Mouse (Mus musculus): ENCODE measurements around the gene Gm9964.
"Not testable (repeated sequence)": the region's sequence is repeated elsewhere in the genome, so short reads cannot be mapped to it uniquely, and the experiment has no call there.

Gm9964 gene

GRCm38 (mm10) chr11:79299719-79300431 lies 3.2 kb upstream of the Gm9964 start:
- DNase-seq (ENCODE audit: low spot score), result no peak

DNA sequence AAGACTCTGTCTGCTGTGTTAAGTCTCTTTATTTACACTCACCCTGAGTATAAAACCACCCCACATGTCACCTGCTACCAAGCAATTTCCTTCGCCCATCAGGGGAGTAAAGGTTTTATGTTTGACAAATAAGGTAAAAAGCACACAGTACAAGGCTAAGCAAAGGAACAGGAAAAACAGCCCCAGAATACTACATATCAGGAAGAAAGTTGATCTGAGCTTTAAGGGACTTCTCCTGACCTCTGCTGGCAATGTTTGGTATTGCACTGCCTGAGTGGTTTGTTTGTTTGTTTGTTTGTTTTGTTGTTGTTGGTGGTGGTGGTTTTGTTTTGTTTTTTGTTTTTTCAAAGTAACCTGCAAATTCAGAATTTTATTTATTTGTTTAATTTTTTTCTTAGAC lies 539 bp downstream of the Gm9964 start:
- DNase-seq (ENCODE audit: low spot score), result peak; percentile 14

- no peak for DNase-seq (ENCODE audit: low spot score)
Measured at GRCm38 (mm10) chr11:79293971-79294370, 2.7 kb downstream of the Gm9964 start.

GRCm38 (mm10) chr11:79293025-79293424 lies 3.7 kb downstream of the Gm9964 start:
- DNase-seq (ENCODE audit: low spot score), result no peak

DNA sequence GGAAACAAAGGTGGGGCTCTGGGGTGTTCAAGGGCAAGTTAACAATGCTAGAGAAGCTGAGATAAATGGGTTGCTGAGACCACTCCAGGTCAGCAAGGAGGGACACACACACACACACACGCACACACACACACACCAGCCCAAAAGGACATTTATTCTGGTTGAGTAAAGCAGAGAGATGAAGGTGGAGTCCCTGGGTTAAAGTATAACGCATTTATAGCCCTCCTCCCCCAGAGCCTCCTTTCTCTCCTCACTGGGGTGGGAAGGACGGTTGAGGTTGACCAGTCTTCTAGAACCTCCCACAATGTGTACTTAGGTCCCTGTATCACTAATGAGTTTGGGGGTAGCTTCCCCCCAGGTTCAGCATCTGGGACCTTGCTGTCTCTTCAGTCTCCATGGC lies 4.6 kb downstream of the Gm9964 start:
- no peak for DNase-seq (ENCODE audit: low spot score)

- no peak for DNase-seq (ENCODE audit: low spot score)
Measured at GRCm38 (mm10) chr11:79291651-79292050, 5.1 kb downstream of the Gm9964 start.

GRCm38 (mm10) chr11:79290473-79290872 lies 6.2 kb downstream of the Gm9964 start:
- DNase-seq (ENCODE audit: low spot score), result peak; percentile 61

DNA sequence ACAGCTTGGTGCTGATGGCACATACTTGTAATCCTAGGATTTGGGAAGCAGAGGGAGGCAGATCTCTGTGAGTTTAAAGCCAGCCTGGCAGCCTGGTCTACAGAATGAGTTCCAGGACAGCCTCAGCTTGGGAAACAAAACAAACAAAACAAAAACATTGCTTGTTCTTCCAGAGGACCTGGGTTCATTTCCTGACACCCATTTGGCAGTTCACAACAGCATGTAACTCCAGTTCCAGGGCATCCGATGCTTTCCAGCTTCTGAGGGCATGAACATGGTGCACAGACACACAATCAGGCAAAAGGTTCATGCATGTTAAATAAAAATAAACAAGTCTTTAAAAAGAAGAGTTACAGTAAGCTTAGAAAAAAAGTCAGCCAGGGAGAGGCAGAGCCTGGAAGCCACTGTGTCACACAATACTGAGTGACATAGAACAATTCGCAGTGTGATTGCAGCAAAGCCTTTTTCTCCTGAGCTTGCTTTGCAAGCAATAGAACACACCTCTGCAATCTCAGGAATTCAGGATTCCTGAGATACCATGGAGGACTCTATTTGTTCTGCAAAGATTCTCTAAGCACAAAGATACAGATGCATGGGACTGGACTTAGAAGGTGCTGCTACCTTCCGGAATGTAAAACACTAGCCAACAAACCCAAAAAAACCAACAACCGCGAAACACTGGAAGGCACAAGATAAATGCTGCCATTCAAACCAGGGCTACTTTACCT lies 7.6 kb downstream of the Gm9964 start:
- no peak for DNase-seq (ENCODE audit: low spot score)

GRCm38 (mm10) chr11:79288278-79288843 lies 8.3 kb downstream of the Gm9964 start:
- DNase-seq (ENCODE audit: low spot score), result no peak

GRCm38 (mm10) chr11:79287447-79287846 lies 9.3 kb downstream of the Gm9964 start:
- DNase-seq (ENCODE audit: low spot score), result peak; percentile 76

DNA sequence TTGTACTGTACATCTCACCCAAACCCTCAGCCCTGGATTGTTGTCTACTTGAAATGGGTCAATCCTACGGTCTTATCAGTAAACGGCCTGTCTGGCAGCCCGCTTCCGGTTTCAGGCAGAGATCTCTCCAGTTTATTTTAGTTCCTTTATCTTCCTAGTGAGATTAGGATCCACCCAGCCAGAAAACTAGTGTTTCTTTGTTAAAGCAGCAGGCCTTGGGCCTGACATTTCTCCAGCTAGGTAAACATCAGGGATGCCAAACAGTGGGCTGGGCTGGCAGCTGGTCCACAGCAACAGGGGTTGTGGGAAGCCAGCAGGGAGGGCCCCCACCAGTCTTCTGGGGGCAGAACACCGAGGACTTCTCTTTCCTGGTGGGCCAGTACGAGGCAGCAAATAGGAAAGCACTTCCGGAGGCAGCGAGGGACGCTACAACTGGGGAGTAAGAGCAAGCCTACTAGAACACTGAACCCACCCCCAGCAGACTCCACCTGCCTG lies 10.4 kb downstream of the Gm9964 start:
- DNase-seq (ENCODE audit: low spot score), result no peak

- no peak for DNase-seq (ENCODE audit: low spot score)
Measured at GRCm38 (mm10) chr11:79283350-79284030, 13.2 kb downstream of the Gm9964 start.

GRCm38 (mm10) chr11:79281396-79281795 lies 15.3 kb downstream of the Gm9964 start:
- DNase-seq (ENCODE audit: low spot score), result no peak

DNA sequence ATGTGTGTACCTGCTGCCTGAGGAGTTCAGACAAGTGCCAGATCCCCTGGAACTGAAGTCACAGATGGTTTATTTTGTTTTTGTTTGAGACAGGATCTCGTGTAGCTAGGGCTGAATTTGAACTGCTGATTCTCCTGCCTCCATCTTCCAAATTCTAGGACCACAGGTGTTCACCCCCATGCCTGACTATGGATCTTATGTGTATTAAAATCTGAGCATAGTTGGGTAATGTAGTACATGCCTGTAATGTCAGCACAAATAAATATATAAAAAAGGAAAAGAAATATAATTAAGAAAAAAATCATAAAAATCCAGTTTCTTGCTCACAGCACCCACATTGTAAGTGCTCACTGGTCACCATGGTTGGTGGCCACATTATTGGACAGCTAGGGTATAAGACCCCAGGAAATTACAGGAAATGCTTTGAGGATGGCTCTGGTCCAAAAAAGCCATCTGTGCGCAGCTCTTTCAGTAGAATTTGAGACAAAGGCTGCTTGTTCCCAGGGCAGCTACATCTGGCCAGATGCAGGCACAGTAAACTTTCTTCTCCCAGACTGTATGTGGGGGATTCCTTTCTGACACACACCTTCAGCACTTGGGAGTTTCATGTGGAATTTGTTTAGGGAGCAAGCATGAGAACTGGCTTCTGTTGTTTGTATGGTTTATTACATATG lies 16.8 kb downstream of the Gm9964 start:
- DNase-seq (ENCODE audit: low spot score), result no peak

- DNase-seq (ENCODE audit: low spot score), result no peak
Measured at GRCm38 (mm10) chr11:79273757-79274156, 22.9 kb downstream of the Gm9964 start.

- no peak for DNase-seq (ENCODE audit: low spot score)
Measured at GRCm38 (mm10) chr11:79273039-79273438, 23.7 kb downstream of the Gm9964 start.

DNA sequence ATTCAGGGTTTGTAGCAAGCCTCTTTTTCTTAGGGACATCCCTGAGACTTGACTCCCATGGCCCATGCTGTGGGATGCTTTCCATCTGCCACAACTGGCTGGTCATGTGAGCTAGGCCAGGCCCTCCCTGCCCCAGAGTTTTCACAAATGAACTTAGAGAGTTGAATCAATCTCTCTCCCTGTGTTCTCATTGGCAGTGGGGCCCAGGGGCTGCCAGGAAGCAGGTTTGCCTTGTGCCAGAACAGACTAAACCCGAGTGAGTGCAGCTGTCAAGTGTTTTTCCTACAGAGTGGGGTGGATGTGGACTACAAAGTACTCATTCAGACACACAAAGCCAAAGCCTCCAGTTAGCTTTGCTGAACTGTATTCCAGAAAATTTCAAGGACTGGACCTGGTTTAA lies 29.5 kb downstream of the Gm9964 start:
- DNase-seq (ENCODE audit: low spot score), result peak; percentile 61

DNA sequence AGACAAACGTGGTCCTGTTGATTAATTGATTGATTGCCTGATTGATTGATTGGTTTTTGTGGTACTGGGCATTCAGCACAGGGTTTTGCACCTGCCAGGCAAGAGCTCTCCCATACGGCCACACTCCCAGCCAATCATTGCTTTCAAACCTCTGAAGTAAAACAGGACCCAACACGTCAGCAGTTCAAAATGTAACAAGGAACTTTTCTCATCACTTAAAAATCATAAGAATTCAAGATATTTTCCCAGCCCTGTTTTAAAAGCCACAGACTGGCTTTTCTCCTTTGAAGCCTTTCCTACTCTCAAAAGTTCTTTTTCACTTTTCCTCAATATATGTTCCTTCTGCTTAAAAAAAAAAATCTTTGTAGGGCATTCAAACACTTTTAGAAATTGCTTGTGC lies 32.3 kb downstream of the Gm9964 start:
- peak; percentile 29 for DNase-seq (ENCODE audit: low spot score)

GRCm38 (mm10) chr11:79260126-79260525 lies 36.6 kb downstream of the Gm9964 start:
- DNase-seq (ENCODE audit: low spot score), result not testable (repeated sequence)

GRCm38 (mm10) chr11:79258738-79259137 lies 38.0 kb downstream of the Gm9964 start:
- no peak for DNase-seq (ENCODE audit: low spot score)

DNA sequence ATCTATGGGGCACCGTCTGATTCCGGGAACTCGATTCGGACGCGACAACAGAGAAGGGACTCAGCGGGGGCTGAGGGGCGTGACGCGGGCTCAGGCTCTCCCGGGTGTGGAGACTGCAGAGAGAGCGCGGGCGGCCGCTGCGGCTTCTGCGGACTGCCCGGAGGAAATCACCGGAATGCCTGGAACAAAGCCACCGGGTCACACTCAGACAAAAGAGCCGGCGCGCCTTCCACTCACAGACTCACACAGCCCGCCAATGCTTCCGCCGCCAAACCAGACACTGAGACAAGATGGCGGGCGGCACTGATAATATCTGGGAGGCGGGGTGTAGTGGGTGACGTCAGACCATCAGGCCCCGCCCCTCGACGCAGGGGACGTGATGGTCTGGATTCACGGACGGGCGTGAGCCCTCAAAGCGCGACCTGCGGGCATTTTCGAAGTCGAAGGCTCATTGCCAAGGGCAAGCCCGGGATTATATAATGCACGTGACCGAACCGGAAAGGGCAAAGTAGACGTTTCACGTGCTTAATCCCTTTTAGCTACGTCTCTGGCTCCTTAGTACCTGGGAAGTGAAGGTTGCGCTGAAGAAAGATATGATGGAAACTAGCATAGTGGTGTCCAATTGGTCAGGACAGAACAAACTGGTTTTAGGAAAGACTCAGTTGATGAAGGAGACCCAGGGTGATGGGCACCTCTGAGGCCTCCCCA lies 42.2 kb downstream of the Gm9964 start, which contains the start of gene Wsb1:
Wsb1 (minus strand) TSS at position 281 of the 708 bp plus-strand sequence.
- peak; percentile 94 for DNase-seq (ENCODE audit: low spot score)
